Mouse (Mus musculus): ENCODE measurements at regions not wholly inside any gene's neighbourhood (a gene's known extent, or its start where the extent isn't known, plus 50 kb on each side); places are given as distances from the start of the nearest gene placed in this dataset.

- no peak for TF ChIP-seq CTCF (IDR thresholded peaks at IDR 0.05; ENCODE audit: extremely low read depth, insufficient read length, insufficient replicate concordance, low read depth, low read length)
- no peak for TF ChIP-seq POLR2A (IDR thresholded peaks at IDR 0.05; ENCODE audit: low read depth, low read length)
Measured at GRCm38 (mm10) chr1:47646681-47647080, 754.0 kb upstream of the Slc39a10 start.
